Mouse (Mus musculus) limb, embryonic 15.5 days (tissue): ENCODE results near the gene Tefm. TPM values are rescaled to one million over a fixed set of nuclear protein-coding genes. Genes with fewer than 3 reads are reported as not detected.
A peak's percentile ranks its signal among the peaks of the same experiment; 100 is the strongest.

Experiments
- ATAC-seq: fragments of 200-750 bp; cut with Nextera tagmentation; 2 replicates; pipeline ENCODE4 v1.8.0; 2017; ENCODE audit warnings: low read depth, moderate TSS enrichment; ENCODE audit not compliant: insufficient number of reproducible peaks, low FRiP score, low TSS enrichment
- H3K27ac ChIP-seq: fragments of 300-500 bp; sonication (generic); 2 replicates; pipeline ENCODE4 v1.5.1; 2015; ENCODE audit warnings: moderate library complexity, mild to moderate bottlenecking, inconsistent platforms
- H3K27me3 ChIP-seq: fragments of 300-500 bp; sonication (generic); 2 replicates; pipeline ENCODE4 v1.6.1; 2015; ENCODE audit warnings: inconsistent platforms
- H3K36me3 ChIP-seq: fragments of 300-500 bp; sonication (generic); 2 replicates; pipeline ENCODE4 v1.6.1; 2015; ENCODE audit warnings: inconsistent platforms
- H3K4me1 ChIP-seq: fragments of 300-500 bp; sonication (generic); 2 replicates; pipeline ENCODE4 v1.6.1; 2015; ENCODE audit warnings: inconsistent platforms
- H3K4me2 ChIP-seq: fragments of 300-500 bp; sonication (generic); 2 replicates; pipeline ENCODE4 v1.6.1; 2015; ENCODE audit warnings: mild to moderate bottlenecking, inconsistent platforms
- H3K4me3 ChIP-seq: fragments of 300-500 bp; sonication (generic); 2 replicates; pipeline ENCODE4 v1.5.1; 2015; ENCODE audit warnings: mild to moderate bottlenecking, inconsistent platforms
- H3K9ac ChIP-seq: fragments of 300-500 bp; sonication (generic); 2 replicates; pipeline ENCODE4 v1.6.1; 2015; ENCODE audit warnings: inconsistent platforms
- H3K9me3 ChIP-seq: fragments of 300-500 bp; sonication (generic); 2 replicates; pipeline ENCODE4 v1.6.1; 2016; ENCODE audit warnings: inconsistent platforms
- WGBS: fragments of 180-500 bp; shearing (Covaris S2); methylation state at CpG from one replicate; pipeline ENCODE4 v1.1.7; 2015; 5-methylcytosine and 5-hydroxymethylcytosine counted together
- polyA plus RNA-seq: library from polyadenylated mRNA; unstranded; fragments of >200 nt; fragmentation: Nextera tagmentation; extraction: Ambion mirVana; gene quantifications from 2 replicates; pipeline ENCODE4 v1.2.1, GENCODE M21; 2015

The Tefm gene
- polyA plus RNA-seq, 1 experiment from 2014 or later = 27.1 TPM

DNA sequence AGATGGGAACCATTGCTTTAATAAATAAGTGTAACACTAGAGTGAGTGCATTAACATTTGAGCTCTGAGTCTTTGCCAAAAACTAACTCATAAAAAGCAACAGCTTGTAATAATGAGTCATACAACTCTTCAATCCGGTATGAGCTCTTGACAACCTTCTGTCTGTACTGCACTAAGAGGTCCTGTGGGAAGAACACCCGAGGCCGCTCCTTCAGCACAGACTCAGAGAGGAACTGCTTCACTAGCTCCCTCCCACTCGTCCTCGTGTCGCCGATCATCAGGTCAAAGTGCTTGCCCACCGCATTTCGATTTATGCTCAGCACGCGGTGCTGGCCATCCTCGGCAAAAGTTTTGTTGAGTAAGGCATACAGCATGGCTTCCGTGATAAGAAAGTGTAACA, 5.2 kb downstream of the Tefm start:
- no peak overlapping the region for H3K4me2 ChIP-seq
- no peak overlapping the region for H3K27ac ChIP-seq
- peaks cover 59% of the 10 kb centered on the region for H3K36me3 ChIP-seq
- no peak for ATAC-seq
- H3K9ac ChIP-seq = no peak overlapping the region
- no peaks in the 10 kb centered on the region for H3K9me3 ChIP-seq
- H3K27me3 ChIP-seq = no peaks in the 10 kb centered on the region
- H3K4me1 ChIP-seq = peaks cover 4% of the 10 kb centered on the region
- no peak overlapping the region for H3K4me3 ChIP-seq
- WGBS = 88% methylated on average over 13 of the region's 13 CpGs

DNA sequence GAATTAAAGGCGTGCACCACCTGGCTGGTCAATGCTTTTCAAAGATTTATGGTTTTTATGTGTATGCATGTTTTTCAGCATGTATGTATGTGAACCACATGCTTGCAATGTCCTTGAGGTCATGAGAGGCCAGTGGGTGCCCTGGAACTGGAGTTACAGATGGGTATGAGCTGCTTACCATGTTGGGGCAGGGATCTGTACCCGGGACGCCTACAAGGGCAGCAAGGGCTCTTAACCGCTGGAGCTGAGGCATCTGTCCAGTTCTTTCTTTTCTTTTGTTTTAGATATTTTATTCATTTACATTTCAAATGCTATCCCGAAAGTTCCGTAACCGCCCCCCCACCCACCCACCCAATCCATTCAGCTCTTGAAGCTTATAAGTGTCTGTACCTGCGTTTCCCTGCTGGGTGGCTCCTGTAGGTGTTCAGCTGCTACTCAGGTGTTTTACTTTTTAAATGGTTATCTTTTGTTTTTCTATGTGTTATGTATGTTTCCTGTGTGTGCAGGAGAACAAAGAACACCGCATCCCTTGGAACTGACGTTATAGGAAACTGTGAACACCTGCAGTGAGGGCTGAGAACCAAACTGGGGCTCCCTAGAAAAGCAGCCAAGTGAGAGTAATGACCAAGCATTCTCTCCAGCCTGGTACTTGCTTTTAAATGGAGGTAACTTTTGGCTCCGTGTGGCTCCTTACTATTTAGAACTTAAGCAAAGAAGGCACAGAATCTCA, 5.9 kb downstream of the Tefm start:
- Histone ChIP-seq H3K4me2 (no peak overlapping the region), H3K4me3 (no peak overlapping the region), H3K27me3 (no peaks in the 10 kb centered on the region), H3K27ac (no peak overlapping the region), H3K36me3 (peaks cover 63% of the 10 kb centered on the region), H3K4me1 (peaks cover 3% of the 10 kb centered on the region), H3K9ac (no peak overlapping the region), H3K9me3 (no peaks in the 10 kb centered on the region)
- WGBS = 90% methylated on average over 11 of the region's 11 CpGs
- no peak for ATAC-seq

DNA sequence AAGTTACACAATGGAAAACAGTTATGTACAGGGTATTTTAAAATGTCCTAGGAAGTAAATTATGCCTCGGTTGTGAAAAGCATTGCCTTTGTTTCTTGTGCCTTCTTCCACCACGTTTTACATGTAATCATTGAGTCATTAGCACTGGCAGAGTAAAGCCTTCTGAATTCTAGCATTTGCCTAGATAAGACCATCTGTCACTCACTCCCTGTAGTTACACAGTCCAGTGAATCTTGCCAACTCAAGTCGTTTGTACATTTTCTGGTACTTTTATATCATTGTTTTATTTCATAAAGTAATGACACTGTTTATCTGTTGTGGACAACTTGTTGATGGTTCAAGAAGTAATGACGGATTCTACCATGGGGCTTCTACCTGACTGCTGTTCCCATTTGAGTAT, 7.2 kb downstream of the Tefm start:
- Histone ChIP-seq H3K27me3 (no peaks in the 10 kb centered on the region), H3K9ac (no peak overlapping the region), H3K4me2 (no peak overlapping the region), H3K4me3 (no peak overlapping the region), H3K27ac (no peak overlapping the region), H3K4me1 (no peaks in the 10 kb centered on the region), H3K36me3 (peaks cover 62% of the 10 kb centered on the region), H3K9me3 (no peaks in the 10 kb centered on the region)
- WGBS = 73% methylated on average over 4 of the region's 4 CpGs
- no peak for ATAC-seq

DNA sequence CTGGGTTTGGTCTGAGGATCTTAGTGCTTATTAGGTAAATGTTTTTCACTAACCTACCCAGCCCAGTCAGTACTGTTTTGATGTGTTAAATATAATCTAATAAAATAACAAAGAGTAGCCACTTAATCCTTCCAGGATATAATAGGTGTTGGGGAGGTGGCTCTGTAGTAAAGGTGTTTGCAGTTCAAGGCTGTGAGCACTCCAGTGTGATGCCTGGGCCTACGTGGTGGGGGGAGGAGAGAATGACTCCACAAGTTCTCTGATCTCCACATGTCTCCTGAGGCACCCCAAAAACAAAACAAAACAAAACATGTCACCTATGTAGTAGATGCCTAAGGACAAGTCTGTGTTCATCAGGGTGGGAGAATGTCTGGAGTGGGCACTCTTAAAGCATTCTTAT, 9.9 kb downstream of the Tefm start:
- Histone ChIP-seq H3K27ac (no peak overlapping the region), H3K36me3 (peaks cover 56% of the 10 kb centered on the region), H3K27me3 (no peaks in the 10 kb centered on the region), H3K4me2 (no peak overlapping the region), H3K4me1 (no peaks in the 10 kb centered on the region), H3K9ac (no peak overlapping the region), H3K4me3 (no peak overlapping the region), H3K9me3 (no peaks in the 10 kb centered on the region)
- ATAC-seq = no peak
- WGBS = 67% methylated on average over 1 of the region's 1 CpGs

DNA sequence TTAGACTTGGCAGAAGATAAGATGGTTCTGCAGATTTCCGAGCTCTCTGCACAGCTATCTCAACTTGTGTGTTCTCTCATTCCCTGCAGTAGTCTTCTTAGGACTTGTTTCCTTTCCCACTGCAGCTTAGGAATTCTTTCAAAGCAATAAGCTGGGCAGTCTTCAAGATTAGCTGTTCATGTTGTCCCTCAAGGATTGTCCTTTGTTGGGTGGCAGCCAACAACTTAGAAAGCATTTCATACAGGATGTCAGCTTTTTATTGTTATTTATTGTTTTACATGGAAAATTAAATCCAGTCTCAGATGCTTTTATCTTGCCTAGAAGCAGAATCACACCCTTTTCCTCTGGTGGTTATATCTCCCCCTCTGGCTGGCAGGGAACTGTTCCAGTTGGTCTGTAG, 25.6 kb downstream of the Tefm start:
- Histone ChIP-seq H3K9me3 (no peaks in the 10 kb centered on the region), H3K4me3 (no peak overlapping the region), H3K36me3 (peaks cover 55% of the 10 kb centered on the region), H3K27me3 (no peaks in the 10 kb centered on the region), H3K4me1 (no peaks in the 10 kb centered on the region), H3K9ac (no peak overlapping the region), H3K4me2 (no peak overlapping the region), H3K27ac (no peak overlapping the region)
- 66% methylated on average over 1 of the region's 1 CpGs for WGBS
- ATAC-seq = no peak

DNA sequence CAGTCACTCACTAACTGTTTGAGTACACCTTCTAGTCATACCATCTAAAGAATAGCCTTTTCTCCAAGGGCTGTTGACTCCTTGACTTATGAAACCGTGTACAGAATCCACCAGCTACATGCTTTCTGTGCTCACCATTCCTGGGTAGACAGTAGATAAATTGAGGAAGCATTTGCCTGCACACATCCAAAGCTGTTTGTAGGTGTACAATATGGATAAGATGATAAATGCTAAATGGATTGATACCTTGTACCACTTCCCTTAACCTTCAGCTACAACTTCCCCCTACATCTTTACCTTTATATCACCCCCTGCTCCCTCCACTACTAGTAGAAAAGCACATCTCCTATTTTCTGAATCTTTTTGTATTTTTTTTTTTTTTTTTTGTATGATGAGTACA, 37.6 kb downstream of the Tefm start:
- Histone ChIP-seq H3K9me3 (no peaks in the 10 kb centered on the region), H3K4me1 (no peaks in the 10 kb centered on the region), H3K27me3 (no peaks in the 10 kb centered on the region), H3K9ac (no peak overlapping the region), H3K36me3 (peaks cover 32% of the 10 kb centered on the region), H3K4me3 (no peak overlapping the region), H3K4me2 (no peak overlapping the region), H3K27ac (no peak overlapping the region)
- no peak for ATAC-seq
- WGBS = 89% methylated on average over 1 of the region's 1 CpGs

DNA sequence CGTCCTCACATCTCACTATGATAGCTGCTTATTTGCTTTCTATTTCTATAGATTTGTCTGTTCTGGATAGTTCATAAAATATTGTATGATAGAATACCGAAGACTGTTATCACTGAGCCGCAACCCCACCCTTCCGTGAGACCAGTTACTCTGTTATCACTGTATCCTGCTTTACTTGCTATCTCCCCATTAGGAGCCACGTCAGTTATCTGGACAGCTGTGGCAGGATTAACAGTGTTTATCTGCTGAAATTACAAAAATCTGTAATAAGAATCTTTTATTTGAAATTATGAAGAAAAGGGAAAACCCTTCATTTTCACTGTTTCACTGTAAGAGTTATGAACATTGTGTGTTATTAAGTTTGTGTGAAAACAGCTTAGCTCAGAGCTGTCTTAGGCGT, 40.7 kb downstream of the Tefm start:
- Histone ChIP-seq H3K27ac (no peak overlapping the region), H3K9me3 (no peaks in the 10 kb centered on the region), H3K27me3 (no peaks in the 10 kb centered on the region), H3K4me1 (no peaks in the 10 kb centered on the region), H3K4me2 (no peak overlapping the region), H3K36me3 (peaks cover 30% of the 10 kb centered on the region), H3K9ac (no peak overlapping the region), H3K4me3 (no peak overlapping the region)
- 93% methylated on average over 6 of the region's 6 CpGs for WGBS
- ATAC-seq = no peak

DNA sequence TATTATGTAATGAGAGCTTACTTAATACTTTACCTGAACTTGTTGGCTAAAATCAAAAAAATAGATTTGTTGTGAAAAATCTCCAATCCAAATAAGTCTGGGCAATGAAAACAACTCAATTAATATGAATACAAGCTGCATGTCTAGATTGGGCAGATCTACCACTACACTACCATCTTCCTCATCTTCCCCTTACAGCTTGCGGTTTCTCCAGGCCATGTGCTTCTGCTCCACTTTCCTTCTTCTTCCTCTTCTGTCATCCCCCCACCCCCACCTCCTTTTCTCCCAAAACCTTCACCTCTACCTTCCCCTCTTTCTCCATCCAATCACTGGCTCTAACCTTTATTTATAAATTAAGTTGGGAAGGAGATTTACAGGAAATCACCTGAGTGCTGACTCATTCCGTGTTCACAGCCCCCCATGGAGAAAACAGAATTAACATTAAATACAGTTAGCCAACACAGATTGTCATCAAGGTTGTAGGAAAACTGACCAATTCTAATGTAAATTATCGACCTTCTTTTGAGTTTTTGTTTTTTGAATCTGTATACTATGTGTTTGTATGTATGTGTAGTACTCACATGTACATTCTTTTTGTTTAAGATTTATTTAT, 43.4 kb downstream of the Tefm start:
- Histone ChIP-seq H3K36me3 (peaks cover 24% of the 10 kb centered on the region), H3K4me1 (no peaks in the 10 kb centered on the region), H3K9me3 (no peaks in the 10 kb centered on the region), H3K27ac (no peak overlapping the region), H3K4me3 (no peak overlapping the region), H3K4me2 (no peak overlapping the region), H3K9ac (no peak overlapping the region), H3K27me3 (no peaks in the 10 kb centered on the region)
- ATAC-seq = no peak
- 91% methylated on average over 3 of the region's 3 CpGs for WGBS

DNA sequence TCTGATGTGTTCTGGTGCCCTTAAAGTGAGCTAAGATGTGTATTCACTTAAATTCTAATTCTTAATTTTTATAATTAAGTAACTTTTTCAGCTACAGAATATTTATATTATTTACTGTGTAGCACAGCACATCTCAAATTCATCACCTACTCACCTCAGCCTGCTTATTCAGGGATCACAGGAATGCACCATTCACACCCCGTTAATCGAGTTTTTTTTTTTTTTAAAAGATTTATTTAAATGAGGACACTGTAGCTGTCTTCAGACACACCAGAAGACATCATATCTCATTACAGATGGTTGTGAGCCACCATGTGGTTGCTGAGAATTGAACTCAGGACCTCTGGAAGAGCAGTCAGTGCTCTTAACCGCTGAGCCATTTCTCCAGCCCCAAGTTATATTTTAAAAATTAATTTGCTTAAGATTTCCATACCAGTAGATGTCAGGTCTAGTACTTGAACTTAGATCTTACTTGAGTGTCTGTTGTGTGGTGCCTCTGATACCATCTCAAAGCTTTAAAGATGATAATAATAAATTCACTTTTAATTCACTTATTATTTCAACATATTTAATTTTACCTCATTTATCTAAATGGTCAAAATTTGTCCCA, 51.3 kb downstream of the Tefm start:
- WGBS = 57% methylated on average over 3 of the region's 3 CpGs
- no peak for ATAC-seq
- Histone ChIP-seq H3K4me1 (no peaks in the 10 kb centered on the region), H3K27ac (no peak overlapping the region), H3K36me3 (no peaks in the 10 kb centered on the region), H3K9ac (no peak overlapping the region), H3K27me3 (no peaks in the 10 kb centered on the region), H3K4me3 (peak overlapping the region; percentile 93), H3K9me3 (no peaks in the 10 kb centered on the region), H3K4me2 (peak overlapping the region; percentile 77)

DNA sequence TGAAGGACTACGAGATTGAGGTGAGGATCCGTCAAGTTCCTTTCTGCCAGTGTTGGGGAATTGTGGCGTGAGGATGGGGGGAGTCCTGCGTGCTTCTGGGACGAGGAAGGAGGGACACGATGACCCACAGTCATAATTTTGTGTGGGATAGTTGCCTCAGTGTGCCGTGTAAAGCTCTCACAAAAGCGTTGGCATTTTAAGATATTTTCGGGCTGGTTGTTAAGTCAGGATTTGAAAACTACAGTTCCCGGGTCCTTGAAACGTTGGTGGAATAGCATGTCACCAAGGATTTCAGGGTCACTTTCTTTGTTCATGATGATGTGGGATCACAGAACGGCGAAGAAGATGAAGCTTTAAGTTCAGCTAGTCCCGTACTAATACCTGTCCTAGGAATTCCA, 52.2 kb downstream of the Tefm start:
- WGBS = under 1% methylated on average over 14 of the region's 14 CpGs
- peak overlapping the region; percentile 67 for H3K27ac ChIP-seq

DNA sequence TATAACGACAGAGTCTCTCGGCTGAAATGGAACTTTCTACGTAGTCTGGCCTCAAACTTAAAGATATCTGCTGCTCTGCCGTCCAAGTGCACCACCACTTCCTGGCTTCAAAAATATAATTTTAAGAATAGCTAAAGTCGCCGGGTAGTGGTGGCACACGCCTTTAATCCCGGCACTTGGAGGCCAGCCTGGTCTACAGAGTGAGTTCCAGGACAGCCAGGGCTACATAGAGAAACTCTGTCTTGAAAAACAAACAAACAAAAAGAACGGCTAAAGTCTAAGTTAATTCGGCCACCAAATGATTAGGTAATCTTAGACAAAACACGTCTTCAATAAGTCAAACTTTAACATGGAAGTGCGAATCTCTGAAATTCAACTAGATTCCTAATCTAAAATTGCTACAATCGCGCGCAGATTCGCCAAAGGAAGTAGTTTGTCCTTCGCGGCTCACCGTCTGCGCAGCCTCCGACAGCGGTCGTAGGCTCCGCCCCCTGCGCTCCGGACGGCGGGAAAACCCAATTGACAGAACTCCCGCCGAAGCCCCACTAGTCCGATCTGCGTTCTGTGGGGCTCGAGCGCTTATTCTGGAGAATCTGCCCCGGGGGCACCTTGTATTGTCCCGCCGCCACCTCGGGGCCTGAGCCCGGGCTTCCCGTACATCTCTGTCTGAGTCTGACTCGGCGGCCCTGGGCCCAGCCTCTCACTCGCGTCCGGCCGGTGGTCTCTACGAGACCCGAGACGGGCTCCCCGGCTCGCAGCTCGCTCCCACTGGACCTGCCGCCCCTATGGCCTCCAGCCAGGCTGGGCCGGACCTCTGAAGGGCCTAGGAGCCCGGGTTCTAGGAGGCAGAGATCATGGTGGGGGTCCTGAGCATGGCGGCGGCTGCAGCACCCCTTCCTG, 52.8 kb downstream of the Tefm start, which contains the start of gene Atad5:
Atad5 (plus strand) TSS at position 484 of the 900 bp plus-strand sequence.
- H3K9ac ChIP-seq = peak within 1 kb of the TSS; percentile 97
- no peaks in the 10 kb centered on the region for H3K36me3 ChIP-seq
- ATAC-seq = 0 out of 2 replicates have a peak, but pooled peaks have one; percentile 58
- H3K4me1 ChIP-seq = no peaks in the 10 kb centered on the region
- no peaks in the 10 kb centered on the region for H3K9me3 ChIP-seq
- H3K27me3 ChIP-seq = no peaks in the 10 kb centered on the region
- peak within 1 kb of the TSS; percentile 93 for H3K4me3 ChIP-seq
- peak within 1 kb of the TSS; percentile 77 for H3K4me2 ChIP-seq
- H3K27ac ChIP-seq = peak within 1 kb of the TSS; percentile 67
- WGBS = 6% methylated on average over 57 of the region's 57 CpGs

More for the DNA sequence above, 52.2 kb downstream of the Tefm start:
- H3K4me1 ChIP-seq = no peaks in the 10 kb centered on the region
- no peaks in the 10 kb centered on the region for H3K9me3 ChIP-seq
- no peak for ATAC-seq
- no peaks in the 10 kb centered on the region for H3K36me3 ChIP-seq
- H3K9ac ChIP-seq = peak overlapping the region; percentile 97
- no peaks in the 10 kb centered on the region for H3K27me3 ChIP-seq
- peak overlapping the region; percentile 77 for H3K4me2 ChIP-seq
- peak overlapping the region; percentile 93 for H3K4me3 ChIP-seq
